Mouse (Mus musculus) small intestine, adult 2 months (tissue): ENCODE results near the gene Cstf2t. TPM values are rescaled to one million over a fixed set of nuclear protein-coding genes. Genes with fewer than 3 reads are reported as not detected.

Source experiments
- H3K27ac ChIP-seq: fragments of 200-500 bp; 2 replicates; pipeline ENCODE4 v1.5.1; 2012; ENCODE audit warnings: low read depth, low read length, control low read depth, inconsistent platforms; ENCODE audit not compliant: insufficient read depth
- H3K27me3 ChIP-seq: fragments of 200-500 bp; 2 replicates; pipeline ENCODE4 v1.6.1; 2012; ENCODE audit warnings: mild to moderate bottlenecking, moderate library complexity, low read length, inconsistent platforms; ENCODE audit not compliant: control insufficient read depth, insufficient read depth
- H3K36me3 ChIP-seq: fragments of 200-500 bp; 2 replicates; pipeline ENCODE4 v1.6.1; 2012; ENCODE audit warnings: mild to moderate bottlenecking, low read length, control low read depth, inconsistent platforms; ENCODE audit not compliant: control insufficient read depth, insufficient read depth
- H3K4me1 ChIP-seq: fragments of 200-500 bp; 2 replicates; pipeline ENCODE4 v1.6.1; 2012; ENCODE audit warnings: low read length, inconsistent platforms, mixed read lengths; ENCODE audit not compliant: control insufficient read depth, insufficient read depth, insufficient read length
- H3K4me3 ChIP-seq: fragments of 200-500 bp; 2 replicates; pipeline ENCODE4 v1.5.1; 2012; ENCODE audit warnings: low read depth, mild to moderate bottlenecking, control low read depth, inconsistent platforms, low read length, moderate library complexity
- CTCF ChIP-seq: fragments of 200-500 bp; IDR thresholded peaks from 2 replicates; pipeline ENCODE4 v1.5.1; 2012; ENCODE audit warnings: low read depth, mild to moderate bottlenecking, control low read depth, inconsistent platforms, low read length, moderate library complexity, mixed read lengths; ENCODE audit not compliant: insufficient replicate concordance, insufficient read length; ENCODE audit errors: extremely low read depth
- POLR2A ChIP-seq: fragments of 200-500 bp; IDR thresholded peaks from 2 replicates; pipeline ENCODE4 v1.6.1; 2012; ENCODE audit warnings: low read depth, mild to moderate bottlenecking, control low read depth, inconsistent platforms, low read length, moderate library complexity
- WGBS: fragments of 180-500 bp; shearing (Covaris S2); methylation state at CpG from one replicate; pipeline ENCODE4 v1.1.7; 2018; 5-methylcytosine and 5-hydroxymethylcytosine counted together
- polyA plus RNA-seq: library from polyadenylated mRNA; depleted of rRNA; stranded (reverse); fragments of >200 nt; gene quantifications from 2 replicates; pipeline ENCODE4 v1.2.3, GENCODE M21; 2012

Cstf2t gene
- polyA plus RNA-seq, 1 experiment: 5.2 TPM

GRCm38 (mm10) chr19:31073959-31074716, 8.5 kb upstream of the Cstf2t start:
- Histone ChIP-seq H3K4me3 (no peak overlapping the region), H3K27ac (no peak overlapping the region), H3K4me1 (no peaks in the 10 kb centered on the region), H3K27me3 (no peaks in the 10 kb centered on the region), H3K36me3 (no peaks in the 10 kb centered on the region)
- 69% methylated on average over 24 of the region's 24 CpGs for WGBS
- TF ChIP-seq CTCF (no peak), POLR2A (no peak)

- H3K4me3 ChIP-seq: no peak overlapping the region
- no peak overlapping the region for H3K27ac ChIP-seq
Observed at GRCm38 (mm10) chr19:31074717-31075063, 7.9 kb upstream of the Cstf2t start.

GRCm38 (mm10) chr19:31076106-31076505, 6.5 kb upstream of the Cstf2t start:
- no peak overlapping the region for H3K27ac ChIP-seq
- TF ChIP-seq CTCF (no peak), POLR2A (no peak)
- no peaks in the 10 kb centered on the region for H3K27me3 ChIP-seq
- no peak overlapping the region for H3K4me3 ChIP-seq
- H3K36me3 ChIP-seq: no peaks in the 10 kb centered on the region
- 80% methylated on average over 4 of the region's 4 CpGs for WGBS
- H3K4me1 ChIP-seq: no peaks in the 10 kb centered on the region

More at GRCm38 (mm10) chr19:31074717-31075063, 7.9 kb upstream of the Cstf2t start:
- WGBS: 15% methylated on average over 3 of the region's 3 CpGs
- TF ChIP-seq CTCF: no peak
- TF ChIP-seq POLR2A: no peak
- Histone ChIP-seq H3K4me1 (no peaks in the 10 kb centered on the region), H3K36me3 (no peaks in the 10 kb centered on the region), H3K27me3 (no peaks in the 10 kb centered on the region)

- WGBS: 59% methylated on average over 3 of the region's 3 CpGs
- no peak for TF ChIP-seq CTCF
- TF ChIP-seq POLR2A: no peak
Observed at GRCm38 (mm10) chr19:31078241-31078640, 4.4 kb upstream of the Cstf2t start.

GRCm38 (mm10) chr19:31082226-31082625, 411 bp upstream of the Cstf2t start:
- Histone ChIP-seq H3K36me3 (peaks cover 2% of the 10 kb centered on the region), H3K4me3 (peak overlapping the region; percentile 85), H3K27ac (no peak overlapping the region), H3K27me3 (no peaks in the 10 kb centered on the region), H3K4me1 (peaks cover 14% of the 10 kb centered on the region)
- TF ChIP-seq POLR2A: no peak
- TF ChIP-seq CTCF: no peak
- 19% methylated on average over 7 of the region's 7 CpGs for WGBS

More at GRCm38 (mm10) chr19:31078241-31078640, 4.4 kb upstream of the Cstf2t start:
- Histone ChIP-seq H3K36me3 (no peaks in the 10 kb centered on the region), H3K4me1 (peaks cover under 1% of the 10 kb centered on the region; the same call in 1 of the 2 replicates), H3K4me3 (no peak overlapping the region), H3K27ac (no peak overlapping the region), H3K27me3 (no peaks in the 10 kb centered on the region)

GRCm38 (mm10) chr19:31083761-31084160, 1.1 kb downstream of the Cstf2t start:
- Histone ChIP-seq H3K36me3 (peaks cover 2% of the 10 kb centered on the region), H3K4me3 (peak overlapping the region; percentile 85), H3K4me1 (peaks cover 14% of the 10 kb centered on the region), H3K27me3 (no peaks in the 10 kb centered on the region), H3K27ac (no peak overlapping the region)
- TF ChIP-seq CTCF (no peak), POLR2A (no peak)
- 97% methylated on average over 8 of the region's 8 CpGs for WGBS

GRCm38 (mm10) chr19:31097857-31098256, 15.2 kb downstream of the Cstf2t start:
- no peak overlapping the region for H3K4me3 ChIP-seq
- H3K27ac ChIP-seq: no peak overlapping the region
- WGBS: 78% methylated on average over 3 of the region's 3 CpGs
- H3K27me3 ChIP-seq: no peaks in the 10 kb centered on the region
- no peaks in the 10 kb centered on the region for H3K4me1 ChIP-seq
- TF ChIP-seq CTCF (no peak), POLR2A (no peak)
- H3K36me3 ChIP-seq: no peaks in the 10 kb centered on the region
